Mouse (Mus musculus): ENCODE data around the gene Nid2.

Nid2 gene

DNA sequence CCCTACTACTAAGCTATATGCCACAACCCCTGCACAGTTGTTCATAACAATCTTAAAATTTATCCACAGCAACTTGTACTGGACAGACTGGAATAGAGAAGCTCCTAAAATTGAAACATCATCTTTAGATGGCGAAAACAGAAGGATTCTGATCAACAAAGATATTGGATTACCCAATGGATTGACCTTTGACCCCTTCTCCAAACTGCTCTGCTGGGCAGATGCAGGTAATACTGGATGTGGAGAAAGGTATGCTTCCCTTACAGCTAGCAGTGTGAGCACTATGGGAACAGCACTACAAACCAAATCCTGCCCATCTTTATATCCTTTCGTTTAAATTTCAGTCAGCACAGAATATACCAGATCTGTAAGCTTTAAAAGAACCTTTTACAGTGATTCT lies 56.8 kb downstream of the Nid2 start:
- in situ Hi-C loops (cut with MboI; ENCODE audit: low pct_unique_long_range_greater_than_20kb in 1 of 2, low sequenced_read_pairs in 2 of 2, unreplicated experiment in 1 of 2) = loop anchor here in 1 of 2 experiments (5.0 kb wide), 1 partner anchor 106 kb away; no protein-coding TSS in a partner anchor

GRCm38 (mm10) chr14:19809934-19810333 lies 58.9 kb downstream of the Nid2 start:
- in situ Hi-C loops (cut with MboI; ENCODE audit: low pct_unique_long_range_greater_than_20kb in 1 of 2, low sequenced_read_pairs in 2 of 2, unreplicated experiment in 1 of 2) = loop anchor here in 1 of 2 experiments (5.0 kb wide), 1 partner anchor 108 kb away; no protein-coding TSS in a partner anchor

GRCm38 (mm10) chr14:19813061-19813460 lies 62.0 kb downstream of the Nid2 start:
- in situ Hi-C loops (cut with MboI; ENCODE audit: low pct_unique_long_range_greater_than_20kb in 1 of 2, low sequenced_read_pairs in 2 of 2, unreplicated experiment in 1 of 2) = no loop called here

DNA sequence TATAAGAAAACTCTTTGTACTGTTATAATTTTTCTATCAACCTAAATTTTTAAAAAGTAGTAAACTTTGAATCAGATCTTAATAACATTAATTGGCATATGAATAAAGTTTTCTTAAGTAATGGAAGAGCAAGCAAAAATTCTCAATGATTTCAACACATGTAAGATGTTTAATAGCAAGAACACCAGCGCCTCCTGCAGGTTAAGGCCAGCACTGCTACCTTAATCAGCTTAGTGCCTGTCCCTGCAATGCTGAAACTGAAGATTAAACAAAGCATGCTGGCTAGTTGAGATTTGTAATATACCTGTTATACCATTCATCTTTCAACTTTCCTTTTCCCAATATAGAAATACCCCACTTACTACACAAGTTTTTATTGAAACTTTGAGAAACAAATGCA lies 66.9 kb downstream of the Nid2 start:
- in situ Hi-C loops (cut with MboI; ENCODE audit: low pct_unique_long_range_greater_than_20kb in 1 of 2, low sequenced_read_pairs in 2 of 2, unreplicated experiment in 1 of 2) = loop anchor here in 1 of 2 experiments (5.0 kb wide), 1 partner anchor 51 kb away; no protein-coding TSS in a partner anchor

- in situ Hi-C loops (cut with MboI; ENCODE audit: low pct_unique_long_range_greater_than_20kb in 1 of 2, low sequenced_read_pairs in 2 of 2, unreplicated experiment in 1 of 2) = loop anchor here (5.0 kb wide), 2 partner anchors 119 to 251 kb away; no protein-coding TSS in a partner anchor
Observed at GRCm38 (mm10) chr14:19821686-19822085, 70.6 kb downstream of the Nid2 start.

- in situ Hi-C loops (cut with MboI; ENCODE audit: low pct_unique_long_range_greater_than_20kb in 1 of 2, low sequenced_read_pairs in 2 of 2, unreplicated experiment in 1 of 2) = loop anchor here (5.0 kb wide), 2 partner anchors 121 to 249 kb away; no protein-coding TSS in a partner anchor
Observed at GRCm38 (mm10) chr14:19823321-19824142, 72.5 kb downstream of the Nid2 start, which contains the start of gene Rtraf. Gene Rtraf, minus strand, starts transcription at chr14:19823824.

- in situ Hi-C loops (cut with MboI; ENCODE audit: low pct_unique_long_range_greater_than_20kb in 1 of 2, low sequenced_read_pairs in 2 of 2, unreplicated experiment in 1 of 2) = loop anchor here (25.0 kb wide), 2 partner anchors 412 to 437 kb away; partner anchors contain the start of gene Kcnk16 (in 1 of the 2)
Observed at GRCm38 (mm10) chr14:19825481-19825880, 74.4 kb downstream of the Nid2 start.

DNA sequence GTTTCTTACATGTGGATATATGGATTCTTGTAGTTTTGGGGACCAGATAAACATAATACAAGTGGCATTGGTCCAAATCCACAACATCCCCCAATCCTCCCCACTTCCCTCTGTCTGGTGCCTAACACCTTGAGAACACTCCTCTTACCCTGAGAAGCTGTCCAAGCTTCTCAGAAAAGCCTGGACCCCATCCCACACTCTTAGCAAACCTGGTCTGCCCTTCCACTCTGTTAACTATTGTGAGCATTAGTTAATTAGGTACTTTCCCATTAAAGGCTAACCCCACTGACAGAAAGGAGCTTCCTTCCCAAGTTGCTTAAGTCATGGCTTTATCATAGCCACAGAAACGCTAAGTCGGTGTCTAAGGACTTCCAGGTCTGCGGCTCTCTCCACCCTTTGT lies 85.2 kb downstream of the Nid2 start:
- in situ Hi-C loops (cut with MboI; ENCODE audit: low pct_unique_long_range_greater_than_20kb in 1 of 2, low sequenced_read_pairs in 2 of 2, unreplicated experiment in 1 of 2) = loop anchor here (5.0 to 25.0 kb wide), 4 partner anchors 176 to 426 kb away; partner anchors contain the start of gene Kcnk16 (in 1 of the 2)

DNA sequence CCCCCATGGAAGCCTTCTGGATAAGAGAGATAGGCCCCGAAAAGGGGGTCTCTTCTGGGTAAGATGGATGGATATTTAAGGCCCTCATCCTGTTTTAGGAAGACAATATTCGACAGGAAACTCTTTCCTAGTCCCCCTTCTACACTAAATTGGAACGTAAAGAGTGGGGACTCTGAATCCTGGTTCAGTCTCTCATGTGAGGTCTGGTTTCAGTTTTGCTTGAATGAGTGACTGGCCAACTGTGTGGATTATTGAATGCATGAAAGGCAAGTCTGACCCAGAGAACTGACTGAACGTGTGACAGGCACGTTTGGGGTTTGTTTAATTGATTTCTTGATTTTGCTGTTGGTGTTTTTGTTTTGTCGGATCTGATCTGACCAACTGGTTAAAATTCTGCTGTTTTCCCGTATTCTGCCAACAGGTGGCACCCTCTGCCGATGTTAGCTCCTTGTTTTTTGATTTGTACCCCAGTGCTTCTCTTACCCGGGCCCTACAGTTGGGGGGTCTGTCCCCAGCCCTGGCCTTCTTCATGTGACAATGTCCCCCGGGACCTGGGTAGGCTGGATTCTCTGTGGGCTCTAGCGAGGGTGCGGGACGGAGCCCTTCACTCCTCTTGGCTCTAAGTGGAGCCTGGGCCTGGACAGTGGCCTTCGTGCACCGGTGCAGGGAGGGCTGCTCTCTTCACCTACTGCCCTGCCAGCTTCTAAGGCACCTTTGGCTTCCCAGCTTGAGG lies 88.7 kb downstream of the Nid2 start:
- in situ Hi-C loops (cut with MboI; ENCODE audit: low pct_unique_long_range_greater_than_20kb in 1 of 2, low sequenced_read_pairs in 2 of 2, unreplicated experiment in 1 of 2) = loop anchor here (5.0 to 25.0 kb wide), 4 partner anchors 173 to 423 kb away; partner anchors contain the start of gene Kcnk16 (in 1 of the 2)

DNA sequence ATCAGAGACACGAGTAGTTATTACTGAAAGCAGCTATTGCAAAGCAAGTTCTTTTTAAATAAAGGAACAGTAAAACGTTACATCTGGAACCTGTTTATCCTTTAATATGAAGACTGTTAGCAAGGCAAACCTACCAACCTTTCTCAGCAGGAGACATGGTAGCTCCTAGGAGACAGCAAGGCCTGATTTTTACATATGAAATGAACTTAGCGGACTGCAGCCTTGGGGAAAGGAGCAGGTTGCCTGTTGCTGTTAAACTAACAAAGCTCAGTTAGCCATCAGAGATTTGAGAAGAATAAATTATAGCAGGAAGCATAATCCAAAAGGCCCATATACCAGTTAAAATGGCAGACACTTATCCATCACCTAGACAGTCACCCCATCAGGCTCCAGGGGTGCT lies 102.4 kb downstream of the Nid2 start:
- in situ Hi-C loops (cut with MboI; ENCODE audit: low pct_unique_long_range_greater_than_20kb in 1 of 2, low sequenced_read_pairs in 2 of 2, unreplicated experiment in 1 of 2) = loop anchor here in 1 of 2 experiments (10.0 kb wide), 1 partner anchor 141 kb away; no protein-coding TSS in a partner anchor

DNA sequence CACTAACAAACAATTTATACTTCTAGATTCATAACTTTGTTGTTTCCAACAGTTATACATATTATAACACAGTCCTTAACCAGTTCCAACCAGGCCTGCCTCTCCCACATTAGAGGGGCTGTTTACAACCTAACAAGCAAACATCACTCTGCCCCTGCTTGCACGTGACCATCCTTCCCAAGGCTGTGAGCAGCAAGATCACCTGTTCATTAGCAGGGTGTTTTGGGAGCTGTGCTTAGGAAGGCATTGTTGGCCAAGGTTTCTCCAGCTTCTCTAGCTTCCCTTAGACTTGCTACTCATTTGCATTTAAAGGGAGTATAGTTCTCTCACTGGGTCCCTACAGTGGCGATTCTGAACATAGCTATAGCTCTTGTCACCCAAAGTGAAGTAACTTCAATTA lies 107.2 kb downstream of the Nid2 start:
- in situ Hi-C loops (cut with MboI; ENCODE audit: low pct_unique_long_range_greater_than_20kb in 1 of 2, low sequenced_read_pairs in 2 of 2, unreplicated experiment in 1 of 2) = loop anchor here in 1 of 2 experiments (10.0 kb wide), 1 partner anchor 137 kb away; no protein-coding TSS in a partner anchor

GRCm38 (mm10) chr14:19858808-19859776 lies 108.0 kb downstream of the Nid2 start:
- in situ Hi-C loops (cut with MboI; ENCODE audit: low pct_unique_long_range_greater_than_20kb in 1 of 2, low sequenced_read_pairs in 2 of 2, unreplicated experiment in 1 of 2) = loop anchor here in 1 of 2 experiments (10.0 kb wide), 1 partner anchor 136 kb away; no protein-coding TSS in a partner anchor

- in situ Hi-C loops (cut with MboI; ENCODE audit: low pct_unique_long_range_greater_than_20kb in 1 of 2, low sequenced_read_pairs in 2 of 2, unreplicated experiment in 1 of 2) = no loop called here
Observed at GRCm38 (mm10) chr14:19860281-19860680, 109.2 kb downstream of the Nid2 start.
